Mouse (Mus musculus): Measurements from ENCODE around the gene Tnc.

Gene Tnc

GRCm38 (mm10) chr4:64046831-64047493 is at the start of gene Tnc:
Gene Tnc (minus strand): TSS chr4:64047015.
- DNase-seq, result no peak

- no peak for DNase-seq
These were observed 47.4 kb upstream of the Tnc start for GRCm38 (mm10) chr4:64094221-64094620.

- no peak for DNase-seq
These were observed 46.0 kb upstream of the Tnc start for GRCm38 (mm10) chr4:64092857-64093256.

- no peak for DNase-seq
These were observed 42.6 kb upstream of the Tnc start for GRCm38 (mm10) chr4:64089378-64089777.

GRCm38 (mm10) chr4:64087675-64088074 is 40.9 kb upstream of the Tnc start:
- DNase-seq, result no peak

- DNase-seq, result no peak
These were observed 39.3 kb upstream of the Tnc start for GRCm38 (mm10) chr4:64085993-64086567.

- DNase-seq, result no peak
These were observed 37.0 kb upstream of the Tnc start for GRCm38 (mm10) chr4:64083858-64084257.

GRCm38 (mm10) chr4:64078029-64078619 is 31.3 kb upstream of the Tnc start:
- no peak for DNase-seq

GRCm38 (mm10) chr4:64076349-64077025 is 29.7 kb upstream of the Tnc start:
- no peak for DNase-seq

GRCm38 (mm10) chr4:64074725-64075124 is 27.9 kb upstream of the Tnc start:
- no peak for DNase-seq

- DNase-seq, result no peak
These were observed 20.6 kb upstream of the Tnc start for GRCm38 (mm10) chr4:64067394-64067793.

- DNase-seq, result no peak
These were observed 18.5 kb upstream of the Tnc start for GRCm38 (mm10) chr4:64065266-64065665.

GRCm38 (mm10) chr4:64058856-64059231 is 12.0 kb upstream of the Tnc start:
- no peak for DNase-seq

- DNase-seq, result no peak
These were observed 11.4 kb upstream of the Tnc start for GRCm38 (mm10) chr4:64058048-64058855.

GRCm38 (mm10) chr4:64048177-64048576 is 1.4 kb upstream of the Tnc start:
- no peak for DNase-seq

- DNase-seq, result no peak
These were observed 2.9 kb downstream of the Tnc start for GRCm38 (mm10) chr4:64043893-64044292.

GRCm38 (mm10) chr4:64043371-64043770 is 3.4 kb downstream of the Tnc start:
- no peak for DNase-seq

GRCm38 (mm10) chr4:64039091-64039490 is 7.7 kb downstream of the Tnc start:
- no peak for DNase-seq

- DNase-seq, result no peak
These were observed 9.3 kb downstream of the Tnc start for GRCm38 (mm10) chr4:64037513-64037912.

GRCm38 (mm10) chr4:64034724-64035123 is 12.1 kb downstream of the Tnc start:
- DNase-seq, result no peak

GRCm38 (mm10) chr4:64033191-64033590 is 13.6 kb downstream of the Tnc start:
- no peak for DNase-seq

- DNase-seq, result no peak
These were observed 17.3 kb downstream of the Tnc start for GRCm38 (mm10) chr4:64029486-64029885.

GRCm38 (mm10) chr4:64025591-64025990 is 21.2 kb downstream of the Tnc start:
- DNase-seq, result no peak

Measured in thymus, postnatal 14 days (tissue).